Mouse (Mus musculus) megakaryocyte-erythroid progenitor cell, adult 5-6 weeks (primary cell): ENCODE measurements around the gene Olfr95. TPM values are rescaled to one million over a fixed set of nuclear protein-coding genes. Genes with fewer than 3 reads are reported as not detected.

ENCODE experiments used
- total RNA-seq, 2 experiments: library from RNA; stranded (forward) in 1 of 2; stranded (reverse) in 1 of 2; fragments of 200-1000, 215-1000 nt in 1 of 2; fragments of >200 nt in 1 of 2; fragmentation: Nextera tagmentation in 1 of 2; gene quantifications; 2 replicates each; pipeline ENCODE4 v1.2.3; 2014 to 2017

Gene Olfr95
- total RNA-seq, 2 experiments from 2014 or later: not detected

Other genes with a start within 250 kb of the Olfr95 start
- not detected in 2 replicates for gene 2410137M14Rik, start 231.9 kb downstream of the Olfr95 start, total RNA-seq (2014; fragmentation: Nextera tagmentation)
- not detected in 2 replicates for gene 2410137M14Rik, start 231.9 kb downstream of the Olfr95 start, total RNA-seq (2017)
- not detected in 2 replicates for gene H2-M5, start 223.6 kb downstream of the Olfr95 start, total RNA-seq (2014; fragmentation: Nextera tagmentation)
- gene H2-M5, start 223.6 kb downstream of the Olfr95 start, total RNA-seq (2017): not detected in 2 replicates
- gene Zfp57, start 212.0 kb downstream of the Olfr95 start, total RNA-seq (2014; fragmentation: Nextera tagmentation): 0.87 TPM in 1 of 2 replicates, not detected in the other
- 0.08 TPM in 1 of 2 replicates, not detected in the other for gene Zfp57, start 212.0 kb downstream of the Olfr95 start, total RNA-seq (2017)
- gene Mog, start 189.7 kb downstream of the Olfr95 start, total RNA-seq (2014; fragmentation: Nextera tagmentation): not detected in 2 replicates
- gene Mog, start 189.7 kb downstream of the Olfr95 start, total RNA-seq (2017): not detected in 2 replicates
- gene Gabbr1, start 167.2 kb downstream of the Olfr95 start, total RNA-seq (2014; fragmentation: Nextera tagmentation): 9.1 and 11.1 TPM in 2 replicates
- 0.91 and 0.99 TPM in 2 replicates for gene Gabbr1, start 167.2 kb downstream of the Olfr95 start, total RNA-seq (2017)
- gene Olfr90, start 124.6 kb downstream of the Olfr95 start, total RNA-seq (2014; fragmentation: Nextera tagmentation): not detected in 2 replicates
- gene Olfr90, start 124.6 kb downstream of the Olfr95 start, total RNA-seq (2017): not detected in 2 replicates
- gene Olfr91, start 114.8 kb downstream of the Olfr95 start, total RNA-seq (2014; fragmentation: Nextera tagmentation): not detected in 2 replicates
- gene Olfr91, start 114.8 kb downstream of the Olfr95 start, total RNA-seq (2017): not detected in 2 replicates
- gene Olfr92, start 93.0 kb downstream of the Olfr95 start, total RNA-seq (2014; fragmentation: Nextera tagmentation): not detected in 2 replicates
- not detected in 2 replicates for gene Olfr92, start 93.0 kb downstream of the Olfr95 start, total RNA-seq (2017)
- not detected in 2 replicates for gene Olfr93, start 51.6 kb downstream of the Olfr95 start, total RNA-seq (2014; fragmentation: Nextera tagmentation)
- not detected in 2 replicates for gene Olfr93, start 51.6 kb downstream of the Olfr95 start, total RNA-seq (2017)
- gene Ubd, start 19.2 kb downstream of the Olfr95 start, total RNA-seq (2014; fragmentation: Nextera tagmentation): not detected in 2 replicates
- 0.88 TPM in 1 of 2 replicates, not detected in the other for gene Ubd, start 19.2 kb downstream of the Olfr95 start, total RNA-seq (2017)
- not detected in 2 replicates for gene Olfr94, start 12.1 kb downstream of the Olfr95 start, total RNA-seq (2014; fragmentation: Nextera tagmentation)
- not detected in 2 replicates for gene Olfr94, start 12.1 kb downstream of the Olfr95 start, total RNA-seq (2017)
- not detected in 2 replicates for gene Olfr96, start 7.0 kb upstream of the Olfr95 start, total RNA-seq (2014; fragmentation: Nextera tagmentation)
- not detected in 2 replicates for gene Olfr96, start 7.0 kb upstream of the Olfr95 start, total RNA-seq (2017)
- not detected in 2 replicates for gene Olfr97, start 24.2 kb upstream of the Olfr95 start, total RNA-seq (2014; fragmentation: Nextera tagmentation)
- not detected in 2 replicates for gene Olfr97, start 24.2 kb upstream of the Olfr95 start, total RNA-seq (2017)
- gene Olfr98, start 50.6 kb upstream of the Olfr95 start, total RNA-seq (2014; fragmentation: Nextera tagmentation): not detected in 2 replicates
- not detected in 2 replicates for gene Olfr98, start 50.6 kb upstream of the Olfr95 start, total RNA-seq (2017)
- gene H2-M3, start 57.1 kb upstream of the Olfr95 start, total RNA-seq (2014; fragmentation: Nextera tagmentation): 5.7 and 6.3 TPM in 2 replicates
- gene H2-M3, start 57.1 kb upstream of the Olfr95 start, total RNA-seq (2017): 3.8 and 9.0 TPM in 2 replicates
- gene Olfr99, start 70.3 kb upstream of the Olfr95 start, total RNA-seq (2014; fragmentation: Nextera tagmentation): not detected in 2 replicates
- gene Olfr99, start 70.3 kb upstream of the Olfr95 start, total RNA-seq (2017): not detected in 2 replicates
- gene Olfr101, start 91.2 kb upstream of the Olfr95 start, total RNA-seq (2014; fragmentation: Nextera tagmentation): not detected in 2 replicates
- not detected in 2 replicates for gene Olfr101, start 91.2 kb upstream of the Olfr95 start, total RNA-seq (2017)
- gene Olfr102, start 103.9 kb upstream of the Olfr95 start, total RNA-seq (2014; fragmentation: Nextera tagmentation): not detected in 2 replicates
- not detected in 2 replicates for gene Olfr102, start 103.9 kb upstream of the Olfr95 start, total RNA-seq (2017)
- gene Olfr103, start 126.6 kb upstream of the Olfr95 start, total RNA-seq (2014; fragmentation: Nextera tagmentation): not detected in 2 replicates
- not detected in 2 replicates for gene Olfr103, start 126.6 kb upstream of the Olfr95 start, total RNA-seq (2017)
- not detected in 2 replicates for gene Olfr104-ps, start 146.5 kb upstream of the Olfr95 start, total RNA-seq (2014; fragmentation: Nextera tagmentation)
- not detected in 2 replicates for gene Olfr104-ps, start 146.5 kb upstream of the Olfr95 start, total RNA-seq (2017)
- gene Olfr105-ps, start 165.9 kb upstream of the Olfr95 start, total RNA-seq (2014; fragmentation: Nextera tagmentation): not detected in 2 replicates
- gene Olfr105-ps, start 165.9 kb upstream of the Olfr95 start, total RNA-seq (2017): not detected in 2 replicates
- gene Olfr106-ps, start 177.3 kb upstream of the Olfr95 start, total RNA-seq (2014; fragmentation: Nextera tagmentation): not detected in 2 replicates
- not detected in 2 replicates for gene Olfr106-ps, start 177.3 kb upstream of the Olfr95 start, total RNA-seq (2017)
- not detected in 2 replicates for gene Olfr107, start 186.1 kb upstream of the Olfr95 start, total RNA-seq (2014; fragmentation: Nextera tagmentation)
- gene Olfr107, start 186.1 kb upstream of the Olfr95 start, total RNA-seq (2017): not detected in 2 replicates
- not detected in 2 replicates for gene Olfr108, start 232.4 kb upstream of the Olfr95 start, total RNA-seq (2014; fragmentation: Nextera tagmentation)
- gene Olfr108, start 232.4 kb upstream of the Olfr95 start, total RNA-seq (2017): not detected in 2 replicates
- not detected in 2 replicates for gene Olfr109, start 245.8 kb upstream of the Olfr95 start, total RNA-seq (2014; fragmentation: Nextera tagmentation)
- gene Olfr109, start 245.8 kb upstream of the Olfr95 start, total RNA-seq (2017): not detected in 2 replicates